Mouse (Mus musculus): ENCODE measurements at regions not wholly inside any gene's neighbourhood (a gene's known extent, or its start where the extent isn't known, plus 50 kb on each side); places are given as distances from the start of the nearest gene placed in this dataset.

DNA sequence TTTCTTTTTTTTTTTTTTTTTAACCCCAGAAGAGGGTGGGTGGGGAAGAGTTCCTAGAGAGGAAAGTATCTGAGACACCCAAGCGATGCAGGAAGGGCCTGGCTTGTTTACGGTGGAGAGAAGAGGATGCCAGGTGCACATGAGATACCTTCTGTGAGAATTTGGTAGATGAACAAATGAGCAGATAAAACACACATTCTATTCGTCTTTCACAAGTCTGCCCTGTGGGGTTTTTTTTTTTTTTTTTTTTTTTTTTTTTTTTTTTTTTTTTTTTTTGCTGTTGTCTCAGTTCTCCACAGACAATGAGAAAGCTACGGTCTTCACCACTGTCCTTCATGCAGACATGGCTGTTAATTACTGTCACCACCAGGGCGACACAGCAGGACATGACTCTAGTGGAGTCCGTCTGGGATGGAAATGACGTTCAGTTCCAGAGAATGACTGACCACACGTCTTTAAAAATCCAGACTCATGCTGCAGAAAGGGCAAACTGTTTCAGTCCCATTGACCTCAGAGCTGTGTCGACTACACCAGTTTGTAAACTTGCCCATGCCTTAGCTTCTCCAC, 278.3 kb downstream of the Lnpk start:
- 9% methylated on average over 9 of the region's 9 CpGs for WGBS

DNA sequence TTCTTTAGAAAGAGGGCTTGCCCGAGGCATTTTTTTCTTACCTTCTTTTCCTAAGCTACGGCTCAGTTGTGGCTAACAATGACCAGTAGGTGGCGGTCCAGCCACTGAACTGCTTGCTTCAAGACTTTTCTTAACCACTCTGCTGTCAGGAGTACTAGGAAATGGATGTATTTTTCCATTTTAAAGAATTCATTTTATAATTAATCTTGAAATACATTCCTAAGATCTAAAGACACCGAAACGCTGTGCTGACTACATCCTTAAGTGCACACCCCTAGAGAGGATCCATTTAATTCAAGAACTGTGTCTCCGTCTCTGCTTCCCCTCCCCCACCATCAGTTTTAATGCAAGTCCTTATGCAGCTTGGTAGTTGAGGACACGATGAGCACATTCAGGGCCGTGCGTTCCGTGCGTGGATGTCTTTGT, 278.9 kb downstream of the Lnpk start:
- WGBS: 2% methylated on average over 11 of the region's 11 CpGs
- ATAC-seq (ENCODE audit: low FRiP score): peak; percentile 80
- Histone ChIP-seq H3K9me3 (no peaks in the 10 kb centered on the region), H3K36me3 (no peaks in the 10 kb centered on the region), H3K27ac (0 out of 2 replicates have a peak overlapping the region, but pooled peaks have one; percentile 55), H3K4me3 (peak overlapping the region; percentile 34), H3K4me2 (peak overlapping the region; percentile 56), H3K27me3 (0 out of 2 replicates have a peak, but pooled peaks cover 5% of the 10 kb centered on the region), H3K9ac (peak overlapping the region; percentile 46; the same call in 1 of the 2 replicates), H3K4me1 (replicated peaks) (peaks cover 22% of the 10 kb centered on the region)

More for the DNA sequence above, 278.3 kb downstream of the Lnpk start:
- 0 out of 2 replicates have a peak overlapping the region, but pooled peaks have one; percentile 55 for H3K27ac ChIP-seq
- ATAC-seq (ENCODE audit: low FRiP score): no peak
- no peaks in the 10 kb centered on the region for H3K36me3 ChIP-seq
- no peaks in the 10 kb centered on the region for H3K9me3 ChIP-seq
- H3K9ac ChIP-seq: peak overlapping the region; percentile 46; the same call in 1 of the 2 replicates
- H3K4me1 ChIP-seq (replicated peaks): peaks cover 22% of the 10 kb centered on the region
- H3K4me3 ChIP-seq: peak overlapping the region; percentile 34
- peak overlapping the region; percentile 56 for H3K4me2 ChIP-seq
- H3K27me3 ChIP-seq: 0 out of 2 replicates have a peak, but pooled peaks cover 5% of the 10 kb centered on the region

GRCm38 (mm10) chr2:74292641-74293040, 286.6 kb downstream of the Lnpk start:
- Histone ChIP-seq H3K27me3 (no peaks in the 10 kb centered on the region), H3K4me3 (no peak overlapping the region), H3K9ac (no peak overlapping the region), H3K4me1 (replicated peaks) (peaks cover 18% of the 10 kb centered on the region), H3K27ac (no peak overlapping the region), H3K36me3 (no peaks in the 10 kb centered on the region), H3K4me2 (no peak overlapping the region), H3K9me3 (no peaks in the 10 kb centered on the region)
- no peak; the same call in 1 of the 2 replicates for ATAC-seq (ENCODE audit: low FRiP score)
- 70% methylated on average over 7 of the region's 7 CpGs for WGBS

- Histone ChIP-seq H3K9ac (no peak overlapping the region), H3K9me3 (no peaks in the 10 kb centered on the region), H3K36me3 (no peaks in the 10 kb centered on the region), H3K4me2 (no peak overlapping the region), H3K4me3 (no peak overlapping the region), H3K27ac (peak overlapping the region; percentile 83), H3K4me1 (replicated peaks) (peaks cover 13% of the 10 kb centered on the region), H3K27me3 (no peaks in the 10 kb centered on the region)
- 77% methylated on average over 8 of the region's 8 CpGs for WGBS
- ATAC-seq (ENCODE audit: low FRiP score): peak; percentile 83
Measured at GRCm38 (mm10) chr2:74291416-74292396, 287.5 kb downstream of the Lnpk start.

DNA sequence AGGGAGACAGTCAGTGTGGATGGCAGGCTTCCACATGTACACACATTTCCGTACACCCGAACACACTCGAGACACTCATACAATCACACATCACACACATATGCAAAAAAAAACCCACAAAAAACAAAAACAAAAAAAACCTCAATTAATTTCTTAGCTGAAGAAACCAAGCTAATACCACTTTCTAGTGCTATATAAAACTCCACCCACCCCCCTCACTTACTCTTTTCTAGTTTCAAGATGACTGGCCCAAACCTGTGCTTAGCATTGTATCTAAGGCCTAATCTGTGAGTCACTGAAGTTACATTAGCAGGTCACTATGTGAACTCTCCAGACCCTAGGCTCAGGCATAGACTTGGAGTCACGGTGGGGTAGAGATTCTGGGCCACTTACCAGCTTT, 293.6 kb downstream of the Lnpk start:
- Histone ChIP-seq H3K4me2 (no peak overlapping the region), H3K27ac (no peak overlapping the region), H3K9ac (no peak overlapping the region), H3K4me3 (no peak overlapping the region), H3K27me3 (no peaks in the 10 kb centered on the region), H3K36me3 (no peaks in the 10 kb centered on the region), H3K9me3 (no peaks in the 10 kb centered on the region), H3K4me1 (replicated peaks) (no peaks in the 10 kb centered on the region)
- no peak for ATAC-seq (ENCODE audit: low FRiP score)
- WGBS: 94% methylated on average over 4 of the region's 4 CpGs

- Histone ChIP-seq H3K9me3 (no peaks in the 10 kb centered on the region), H3K27me3 (no peaks in the 10 kb centered on the region), H3K27ac (no peak overlapping the region), H3K9ac (no peak overlapping the region), H3K36me3 (no peaks in the 10 kb centered on the region), H3K4me1 (replicated peaks) (no peaks in the 10 kb centered on the region), H3K4me3 (no peak overlapping the region), H3K4me2 (no peak overlapping the region)
- no peak for ATAC-seq (ENCODE audit: low FRiP score)
- 94% methylated on average over 6 of the region's 6 CpGs for WGBS
Measured at GRCm38 (mm10) chr2:74264963-74265362, 314.3 kb downstream of the Lnpk start.

- Histone ChIP-seq H3K36me3 (no peaks in the 10 kb centered on the region), H3K9ac (no peak overlapping the region), H3K27me3 (no peaks in the 10 kb centered on the region), H3K9me3 (no peaks in the 10 kb centered on the region), H3K27ac (no peak overlapping the region), H3K4me2 (no peak overlapping the region), H3K4me3 (no peak overlapping the region), H3K4me1 (replicated peaks) (no peaks in the 10 kb centered on the region)
- ATAC-seq (ENCODE audit: low FRiP score): no peak
- 63% methylated on average over 8 of the region's 8 CpGs for WGBS
Measured at GRCm38 (mm10) chr2:74257034-74257781, 322.0 kb downstream of the Lnpk start.

GRCm38 (mm10) chr2:74247521-74247920, 331.7 kb downstream of the Lnpk start:
- ATAC-seq (ENCODE audit: low FRiP score): no peak
- no peak overlapping the region for H3K4me2 ChIP-seq
- H3K27ac ChIP-seq: no peak overlapping the region
- no peak overlapping the region for H3K4me3 ChIP-seq
- peaks cover 15% of the 10 kb centered on the region for H3K4me1 ChIP-seq (replicated peaks)
- H3K36me3 ChIP-seq: no peaks in the 10 kb centered on the region
- no peaks in the 10 kb centered on the region for H3K27me3 ChIP-seq
- no peak overlapping the region for H3K9ac ChIP-seq
- H3K9me3 ChIP-seq: no peaks in the 10 kb centered on the region
- WGBS: 92% methylated on average over 3 of the region's 3 CpGs

DNA sequence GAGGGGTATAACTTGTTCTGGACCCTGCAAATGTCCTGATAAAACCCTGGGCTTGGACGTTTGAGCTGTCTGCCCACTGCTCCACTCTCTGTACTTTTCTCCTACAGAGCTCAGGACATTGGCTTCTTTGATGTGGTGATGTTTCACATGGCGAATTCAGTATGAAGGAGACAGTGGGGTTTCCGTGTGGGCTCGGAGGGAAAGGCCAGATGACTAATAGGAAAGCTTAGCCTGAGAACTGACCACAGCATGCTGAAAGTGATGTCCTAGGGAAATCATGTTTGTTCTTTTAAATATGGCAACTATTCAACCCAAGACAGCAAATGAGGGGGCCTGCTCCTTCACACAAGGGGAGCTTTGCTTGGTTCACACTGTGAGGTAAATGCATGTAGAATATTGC, 332.6 kb downstream of the Lnpk start:
- no peaks in the 10 kb centered on the region for H3K27me3 ChIP-seq
- no peak overlapping the region for H3K4me3 ChIP-seq
- no peaks in the 10 kb centered on the region for H3K9me3 ChIP-seq
- no peak for ATAC-seq (ENCODE audit: low FRiP score)
- H3K36me3 ChIP-seq: no peaks in the 10 kb centered on the region
- 71% methylated on average over 4 of the region's 4 CpGs for WGBS
- H3K4me2 ChIP-seq: no peak overlapping the region
- H3K9ac ChIP-seq: no peak overlapping the region
- H3K4me1 ChIP-seq (replicated peaks): peaks cover 15% of the 10 kb centered on the region
- no peak overlapping the region for H3K27ac ChIP-seq

DNA sequence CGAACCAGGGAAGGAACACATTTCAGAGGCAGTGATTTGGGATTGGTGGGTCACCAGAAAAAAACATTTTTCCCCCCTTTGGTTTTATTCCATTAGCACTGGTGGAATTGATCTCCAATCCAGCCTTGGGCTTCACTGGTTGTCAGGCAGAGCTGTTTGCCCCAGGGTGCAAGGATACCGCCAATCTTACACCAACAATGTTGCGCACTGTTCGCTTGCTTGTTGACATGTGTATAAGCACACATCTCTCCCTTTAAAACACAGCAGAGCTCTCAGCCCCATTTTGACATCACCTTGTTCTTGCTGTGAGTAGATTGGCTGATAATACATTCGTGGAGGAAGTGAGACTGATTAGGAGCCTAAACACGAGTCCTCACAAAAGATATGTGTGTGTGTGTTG, 333.1 kb upstream of the Atp5g3 start:
- Histone ChIP-seq H3K4me2 (peak overlapping the region; percentile 15; the same call in 1 of the 2 replicates), H3K36me3 (no peaks in the 10 kb centered on the region), H3K27me3 (no peaks in the 10 kb centered on the region), H3K9me3 (no peaks in the 10 kb centered on the region), H3K9ac (no peak overlapping the region), H3K27ac (peak overlapping the region; percentile 73), H3K4me3 (no peak overlapping the region), H3K4me1 (replicated peaks) (peaks cover 23% of the 10 kb centered on the region)
- ATAC-seq (ENCODE audit: low FRiP score): no peak
- 63% methylated on average over 6 of the region's 6 CpGs for WGBS

DNA sequence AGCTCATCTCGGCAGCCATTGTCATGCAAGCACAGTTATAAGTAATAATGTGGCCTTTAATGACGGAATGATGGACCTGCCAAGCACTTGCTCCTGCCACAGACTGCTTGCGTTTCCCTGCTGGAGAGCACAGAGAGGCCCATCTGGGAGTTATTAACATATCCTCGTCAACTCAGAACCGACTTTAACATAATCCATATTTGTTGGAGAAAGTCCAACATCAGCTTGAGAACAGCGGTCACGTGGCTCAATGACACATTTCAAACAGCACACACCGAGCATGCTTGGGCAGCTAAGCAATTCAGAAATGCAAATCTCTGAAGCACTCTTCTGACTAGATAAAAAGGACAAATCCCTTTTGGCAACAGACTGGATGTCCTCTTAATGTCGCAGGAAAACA, 332.7 kb upstream of the Atp5g3 start:
- Histone ChIP-seq H3K27me3 (no peaks in the 10 kb centered on the region), H3K27ac (peak overlapping the region; percentile 73), H3K9me3 (no peaks in the 10 kb centered on the region), H3K4me3 (no peak overlapping the region), H3K4me2 (peak overlapping the region; percentile 15; the same call in 1 of the 2 replicates), H3K9ac (no peak overlapping the region), H3K4me1 (replicated peaks) (peaks cover 24% of the 10 kb centered on the region), H3K36me3 (no peaks in the 10 kb centered on the region)
- 0 out of 2 replicates have a peak, but pooled peaks have one; percentile 60 for ATAC-seq (ENCODE audit: low FRiP score)
- WGBS: 36% methylated on average over 9 of the region's 9 CpGs

- no peaks in the 10 kb centered on the region for H3K9me3 ChIP-seq
- peak; percentile 49; the same call in 1 of the 2 replicates for ATAC-seq (ENCODE audit: low FRiP score)
- H3K36me3 ChIP-seq: no peaks in the 10 kb centered on the region
- no peak overlapping the region for H3K4me2 ChIP-seq
- no peaks in the 10 kb centered on the region for H3K27me3 ChIP-seq
- H3K4me1 ChIP-seq (replicated peaks): peaks cover 24% of the 10 kb centered on the region
- 48% methylated on average over 10 of the region's 10 CpGs for WGBS
- H3K4me3 ChIP-seq: no peak overlapping the region
- H3K27ac ChIP-seq: 0 out of 2 replicates have a peak overlapping the region, but pooled peaks have one; percentile 52
- H3K9ac ChIP-seq: no peak overlapping the region
Measured at GRCm38 (mm10) chr2:74239586-74239985, 328.5 kb upstream of the Atp5g3 start.
